In the genomic region with DNA sequence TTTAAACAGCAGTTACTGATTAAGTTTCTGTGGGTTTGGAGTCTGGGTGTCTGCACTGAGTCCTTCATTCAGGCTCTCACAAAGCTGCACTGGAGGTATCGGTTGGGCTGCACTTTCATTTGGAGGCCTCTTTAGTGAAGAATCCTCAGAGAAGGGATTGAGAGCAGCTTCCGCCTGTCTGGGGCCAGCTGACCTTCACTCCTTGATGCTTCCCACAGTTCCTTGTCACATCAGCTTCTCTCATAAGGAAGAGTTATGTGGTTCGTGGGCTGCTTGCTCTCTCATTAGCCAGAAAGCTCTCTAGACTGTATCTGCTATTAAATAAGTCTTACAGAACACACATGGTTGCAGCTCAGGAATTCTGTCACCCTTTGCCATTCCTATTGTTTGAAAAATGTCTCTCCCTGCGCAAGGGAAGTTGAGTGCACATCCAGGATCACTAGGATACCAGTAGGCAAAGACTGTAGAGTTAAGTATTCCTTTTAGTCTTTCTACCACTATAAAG, we compare ENCODE assay signal across 14 mouse cellular contexts.
DNase-seq lines count a peak whose midpoint lies in the region; ATAC-seq and TF ChIP-seq lines count a peak whose summit lies in the region.
"Had no signal": no experiment of that assay in that cellular context is flagged by ENCODE, and none has a peak within 500 bp of the region (broad histone marks: within the 10 kb centered on the region; RNA-seq: fewer than 3 reads in every experiment).

No protein-coding gene starts in this region.

- H3K27me3 ChIP-seq in kidney, embryonic 15.5 days: no peaks in the 10 kb centered on the region
- no peaks in the 10 kb centered on the region for H3K27me3 ChIP-seq in limb, embryonic 15.5 days
- H3K27me3 ChIP-seq: liver, embryonic 13.5 days had no signal

- no peak for ATAC-seq in kidney, embryonic 15.5 days (replicated peaks; ENCODE audit: low FRiP score)
- ATAC-seq in limb, embryonic 15.5 days (ENCODE audit: insufficient number of reproducible peaks, low FRiP score, low TSS enrichment, low read depth): no peak
- ATAC-seq: inflammation-experienced regulatory T-cells, adult 6 months had no signal

- no peak overlapping the region for H3K9ac ChIP-seq in kidney, embryonic 15.5 days
- no peak overlapping the region for H3K9ac ChIP-seq in limb, embryonic 15.5 days
- H3K9ac ChIP-seq: liver, embryonic 13.5 days had no signal

- peak; percentile 72 for DNase-seq in heart, adult 11 months
- DNase-seq in heart, adult 18-20 months: no peak
- no peak for DNase-seq in kidney, adult 18-20 months
- DNase-seq in gastrocnemius, postnatal 14 days: no peak
- DNase-seq in left cerebral cortex, postnatal 4 days: no peak
- DNase-seq: adrenal gland, postnatal 10 days; liver, embryonic 13.5 days; lung, postnatal 10 days; spleen, adult 18-20 months had no signal

- H3K36me3 ChIP-seq in kidney, embryonic 15.5 days: no peaks in the 10 kb centered on the region
- H3K36me3 ChIP-seq in limb, embryonic 15.5 days: no peaks in the 10 kb centered on the region
- H3K36me3 ChIP-seq: liver, embryonic 13.5 days had no signal

- H3K4me1 ChIP-seq in kidney, embryonic 15.5 days: peaks cover 70% of the 10 kb centered on the region
- peaks cover 14% of the 10 kb centered on the region for H3K4me1 ChIP-seq in embryonic fibroblast, embryonic 13.5 days (ENCODE audit: control insufficient read depth, insufficient read depth, low read length)
- H3K4me1 ChIP-seq in limb, embryonic 15.5 days: peaks cover 29% of the 10 kb centered on the region
- H3K4me1 ChIP-seq: liver, embryonic 13.5 days had no signal

- no peak for TF ChIP-seq POLR2A in embryonic fibroblast, embryonic 13.5 days (IDR thresholded peaks at IDR 0.05; ENCODE audit: low read depth, low read length)

- intact Hi-C loops in gastrocnemius, postnatal 14 days (cut with DNase I; ENCODE audit: low total_unique reads): no loop called here
- intact Hi-C loops in left cerebral cortex, postnatal 4 days (cut with DNase I): no loop called here

- 0 out of 2 replicates have a peak overlapping the region, but pooled peaks have one; percentile 50 for H3K4me2 ChIP-seq in kidney, embryonic 15.5 days
- no peak overlapping the region for H3K4me2 ChIP-seq in limb, embryonic 15.5 days
- H3K4me2 ChIP-seq: heart, embryonic 11.5 days; liver, embryonic 13.5 days had no signal

- no peak overlapping the region for H3K4me3 ChIP-seq in kidney, embryonic 15.5 days (replicated peaks)
- no peak overlapping the region for H3K4me3 ChIP-seq in embryonic fibroblast, embryonic 13.5 days (ENCODE audit: insufficient read depth, low read length)
- H3K4me3 ChIP-seq in limb, embryonic 15.5 days: no peak overlapping the region
- H3K4me3 ChIP-seq: liver, embryonic 13.5 days had no signal

- WGBS in kidney, embryonic 15.5 days: 17% methylated on average over 4 of the region's 4 CpGs
- WGBS in limb, embryonic 15.5 days: 57% methylated on average over 4 of the region's 4 CpGs

- H3K9me3 ChIP-seq in kidney, embryonic 15.5 days (replicated peaks): no peaks in the 10 kb centered on the region
- H3K9me3 ChIP-seq in limb, embryonic 15.5 days: no peaks in the 10 kb centered on the region
- H3K9me3 ChIP-seq: liver, embryonic 13.5 days had no signal

- H3K27ac ChIP-seq in kidney, embryonic 15.5 days: peak overlapping the region; percentile 95
- peak overlapping the region; percentile 60 for H3K27ac ChIP-seq in embryonic fibroblast, embryonic 13.5 days (ENCODE audit: insufficient read depth, low read length)
- H3K27ac ChIP-seq in limb, embryonic 15.5 days: peak overlapping the region; percentile 54
- H3K27ac ChIP-seq: liver, embryonic 13.5 days had no signal

- TF ChIP-seq CTCF in embryonic fibroblast, embryonic 13.5 days (IDR thresholded peaks at IDR 0.05; ENCODE audit: borderline replicate concordance, insufficient read depth, low read length): no peak
